Mouse (Mus musculus): ENCODE results near the gene Tas2r115. TPM values are rescaled to one million over a fixed set of nuclear protein-coding genes. Genes with fewer than 3 reads are reported as not detected.

Gene Tas2r115
- polyA plus RNA-seq (2015; fragmentation: Nextera tagmentation; extraction: Ambion mirVana): not detected in 2 replicates

DNA sequence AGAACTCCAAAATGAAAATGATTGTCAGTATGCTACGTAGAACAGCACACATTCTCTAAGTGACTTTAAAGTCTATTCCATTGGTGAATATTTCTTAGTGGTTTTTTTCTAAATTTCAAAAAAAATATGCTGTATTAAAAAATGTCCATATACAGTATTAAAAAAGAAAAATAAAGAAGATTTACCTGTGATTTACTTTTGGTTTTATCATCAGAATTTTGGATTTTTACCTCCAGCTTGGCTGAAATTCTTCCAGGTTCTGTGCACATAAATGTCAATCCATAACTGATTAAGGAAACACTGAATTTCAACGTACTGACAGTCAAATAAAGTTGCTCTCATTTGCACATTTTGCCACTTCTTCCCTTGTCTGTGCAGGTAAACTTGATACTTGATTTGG, at the start of gene Tas2r115:
TSS of gene Tas2r115 (minus strand) at position 101 of the 400 bp plus-strand sequence.
- Histone ChIP-seq H3K9me3 (ENCODE audit: control insufficient read depth, low read length) (no peaks in the 10 kb centered on the region), H3K27ac (replicated peaks) (no peak within 1 kb of the TSS), H3K9ac (ENCODE audit: low read length) (no peak within 1 kb of the TSS), H3K36me3 (ENCODE audit: control insufficient read depth, insufficient read depth, low read length) (no peaks in the 10 kb centered on the region), H3K27me3 (ENCODE audit: control insufficient read depth, insufficient read depth, low read length) (no peaks in the 10 kb centered on the region), H3K4me2 (replicated peaks; ENCODE audit: low read depth) (no peak within 1 kb of the TSS), H3K4me1 (replicated peaks; ENCODE audit: control insufficient read depth, insufficient read depth) (no peaks in the 10 kb centered on the region), H3K4me3 (ENCODE audit: low read depth, low read length) (no peak within 1 kb of the TSS)
- TF ChIP-seq EP300 (optimal IDR thresholded peaks at IDR 0.05) (no peak), CTCF (IDR thresholded peaks at IDR 0.05; ENCODE audit: low read depth) (no peak)
- DNase-seq (ENCODE audit: low spot score) (no peak), ATAC-seq (ENCODE audit: low FRiP score, low TSS enrichment) (no peak)
- WGBS: 60% methylated on average over 2 of the region's 2 CpGs

- ATAC-seq (ENCODE audit: low FRiP score, low TSS enrichment) (no peak), DNase-seq (ENCODE audit: low spot score) (no peak)
- H3K27me3 ChIP-seq (ENCODE audit: control insufficient read depth, insufficient read depth, low read length): no peaks in the 10 kb centered on the region
- no peaks in the 10 kb centered on the region for H3K4me1 ChIP-seq (replicated peaks; ENCODE audit: control insufficient read depth, insufficient read depth)
- H3K9me3 ChIP-seq (ENCODE audit: control insufficient read depth, low read length): no peaks in the 10 kb centered on the region
- TF ChIP-seq CTCF (IDR thresholded peaks at IDR 0.05; ENCODE audit: low read depth): no peak
- no peak within 1 kb of the TSS for H3K4me3 ChIP-seq (ENCODE audit: low read depth, low read length)
- no peaks in the 10 kb centered on the region for H3K36me3 ChIP-seq (ENCODE audit: control insufficient read depth, insufficient read depth, low read length)
- no peak within 1 kb of the TSS for H3K4me2 ChIP-seq (replicated peaks; ENCODE audit: low read depth)
- H3K27ac ChIP-seq (replicated peaks): no peak within 1 kb of the TSS
- H3K9ac ChIP-seq (ENCODE audit: low read length): no peak within 1 kb of the TSS
Observed at GRCm38 (mm10) chr6:132778062-132778461, 40.2 kb upstream of the Tas2r115 start, which contains the start of gene Tas2r136. TSS of gene Tas2r136 (minus strand) at chr6:132778162.

DNA sequence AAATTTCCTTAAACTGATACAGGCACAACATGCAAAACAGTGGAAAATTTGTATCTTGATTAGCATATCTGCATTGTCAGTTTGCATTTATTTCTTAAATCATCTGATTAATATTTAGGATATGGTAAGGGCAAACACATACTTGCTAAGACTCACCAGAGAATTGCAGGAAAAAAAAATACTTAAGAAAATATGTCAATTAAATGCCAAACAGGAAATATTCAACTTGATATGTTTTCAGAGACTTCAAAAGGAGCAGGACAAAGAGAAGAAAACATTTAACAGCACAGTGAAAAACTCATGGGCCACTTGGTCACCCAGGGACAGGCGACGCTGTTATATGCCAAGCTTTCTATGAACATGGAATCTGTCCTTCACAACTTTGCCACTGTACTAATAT, 24.0 kb upstream of the Tas2r115 start, which contains the start of gene Tas2r102:
TSS of gene Tas2r102 (plus strand) at position 301 of the 400 bp plus-strand sequence.
- TF ChIP-seq EP300 (optimal IDR thresholded peaks at IDR 0.05) (no peak), CTCF (IDR thresholded peaks at IDR 0.05; ENCODE audit: low read depth) (no peak)
- no peaks in the 10 kb centered on the region for H3K9me3 ChIP-seq (ENCODE audit: control insufficient read depth, low read length)
- no peak within 1 kb of the TSS for H3K4me3 ChIP-seq (ENCODE audit: low read depth, low read length)
- no peak within 1 kb of the TSS for H3K9ac ChIP-seq (ENCODE audit: low read length)
- H3K4me1 ChIP-seq (replicated peaks; ENCODE audit: control insufficient read depth, insufficient read depth): no peaks in the 10 kb centered on the region
- H3K4me2 ChIP-seq (replicated peaks; ENCODE audit: low read depth): no peak within 1 kb of the TSS
- no peak for ATAC-seq (ENCODE audit: low FRiP score, low TSS enrichment)
- H3K27me3 ChIP-seq (ENCODE audit: control insufficient read depth, insufficient read depth, low read length): no peaks in the 10 kb centered on the region
- H3K27ac ChIP-seq (replicated peaks): no peak within 1 kb of the TSS
- no peak for DNase-seq (ENCODE audit: low spot score)
- no peaks in the 10 kb centered on the region for H3K36me3 ChIP-seq (ENCODE audit: control insufficient read depth, insufficient read depth, low read length)
- WGBS: 95% methylated on average over 2 of the region's 2 CpGs

GRCm38 (mm10) chr6:132754430-132754829, 16.6 kb upstream of the Tas2r115 start, which contains the start of gene Tas2r124:
TSS of gene Tas2r124 (plus strand) at chr6:132754730.
- H3K9me3 ChIP-seq (ENCODE audit: control insufficient read depth, low read length): no peaks in the 10 kb centered on the region
- DNase-seq (ENCODE audit: low spot score) (no peak), ATAC-seq (ENCODE audit: low FRiP score, low TSS enrichment) (no peak)
- H3K36me3 ChIP-seq (ENCODE audit: control insufficient read depth, insufficient read depth, low read length): no peaks in the 10 kb centered on the region
- H3K27ac ChIP-seq (replicated peaks): no peak within 1 kb of the TSS
- no peak within 1 kb of the TSS for H3K4me2 ChIP-seq (replicated peaks; ENCODE audit: low read depth)
- no peak within 1 kb of the TSS for H3K4me3 ChIP-seq (ENCODE audit: low read depth, low read length)
- H3K27me3 ChIP-seq (ENCODE audit: control insufficient read depth, insufficient read depth, low read length): no peaks in the 10 kb centered on the region
- no peak within 1 kb of the TSS for H3K9ac ChIP-seq (ENCODE audit: low read length)
- WGBS: 70% methylated on average over 1 of the region's 1 CpGs
- no peaks in the 10 kb centered on the region for H3K4me1 ChIP-seq (replicated peaks; ENCODE audit: control insufficient read depth, insufficient read depth)
- TF ChIP-seq CTCF (IDR thresholded peaks at IDR 0.05; ENCODE audit: low read depth): no peak
- TF ChIP-seq EP300 (optimal IDR thresholded peaks at IDR 0.05): no peak

GRCm38 (mm10) chr6:132750206-132750605, 12.4 kb upstream of the Tas2r115 start:
- ATAC-seq (ENCODE audit: low FRiP score, low TSS enrichment) (no peak), DNase-seq (ENCODE audit: low spot score) (no peak)
- H3K27ac ChIP-seq (replicated peaks): no peak overlapping the region
- no peaks in the 10 kb centered on the region for H3K36me3 ChIP-seq (ENCODE audit: control insufficient read depth, insufficient read depth, low read length)
- no peak overlapping the region for H3K9ac ChIP-seq (ENCODE audit: low read length)
- no peak overlapping the region for H3K4me2 ChIP-seq (replicated peaks; ENCODE audit: low read depth)
- no peaks in the 10 kb centered on the region for H3K27me3 ChIP-seq (ENCODE audit: control insufficient read depth, insufficient read depth, low read length)
- no peak overlapping the region for H3K4me3 ChIP-seq (ENCODE audit: low read depth, low read length)
- 59% methylated on average over 2 of the region's 2 CpGs for WGBS
- TF ChIP-seq EP300 (optimal IDR thresholded peaks at IDR 0.05) (no peak), CTCF (IDR thresholded peaks at IDR 0.05; ENCODE audit: low read depth) (no peak)
- no peaks in the 10 kb centered on the region for H3K9me3 ChIP-seq (ENCODE audit: control insufficient read depth, low read length)
- H3K4me1 ChIP-seq (replicated peaks; ENCODE audit: control insufficient read depth, insufficient read depth): no peaks in the 10 kb centered on the region

DNA sequence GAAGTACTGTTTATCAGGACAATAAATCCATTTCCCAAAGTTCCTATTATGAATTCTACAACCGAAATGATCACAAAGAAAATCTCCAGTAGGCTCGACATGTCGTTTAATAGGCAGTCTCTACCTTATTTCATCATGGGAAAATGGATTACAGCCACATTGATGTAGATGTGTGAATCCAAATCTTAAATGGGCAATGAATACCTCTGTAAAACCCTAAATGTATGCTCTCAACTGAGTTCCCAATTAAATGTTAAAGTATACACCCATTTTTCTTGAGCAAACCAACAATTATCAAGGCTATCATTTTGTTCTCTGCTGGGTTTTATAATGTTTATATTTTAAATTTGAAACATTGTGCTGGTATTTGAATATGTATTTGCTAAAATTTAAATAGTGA, 26.0 kb downstream of the Tas2r115 start, which contains the start of gene Tas2r122:
TSS of gene Tas2r122 (minus strand) at position 101 of the 400 bp plus-strand sequence.
- Histone ChIP-seq H3K27me3 (ENCODE audit: control insufficient read depth, insufficient read depth, low read length) (no peaks in the 10 kb centered on the region), H3K27ac (replicated peaks) (no peak within 1 kb of the TSS), H3K36me3 (ENCODE audit: control insufficient read depth, insufficient read depth, low read length) (no peaks in the 10 kb centered on the region), H3K4me2 (replicated peaks; ENCODE audit: low read depth) (no peak within 1 kb of the TSS), H3K4me1 (replicated peaks; ENCODE audit: control insufficient read depth, insufficient read depth) (no peaks in the 10 kb centered on the region), H3K9me3 (ENCODE audit: control insufficient read depth, low read length) (no peaks in the 10 kb centered on the region), H3K9ac (ENCODE audit: low read length) (no peak within 1 kb of the TSS), H3K4me3 (ENCODE audit: low read depth, low read length) (no peak within 1 kb of the TSS)
- no peak for TF ChIP-seq CTCF (IDR thresholded peaks at IDR 0.05; ENCODE audit: low read depth)
- TF ChIP-seq EP300 (optimal IDR thresholded peaks at IDR 0.05): no peak
- ATAC-seq (ENCODE audit: low FRiP score, low TSS enrichment) (no peak), DNase-seq (ENCODE audit: low spot score) (no peak)
- 81% methylated on average over 3 of the region's 3 CpGs for WGBS

Data from stomach, postnatal 0 days (tissue).